Mouse (Mus musculus) CH12.LX (cell line): ENCODE results near the gene Cdh4. TPM values are rescaled to one million over a fixed set of nuclear protein-coding genes. Genes with fewer than 3 reads are reported as not detected.

Experiments used
- DNase-seq: peaks from one replicate; pipeline ENCODE4 v3.0.0-alpha.2; 2013; ENCODE audit errors: extremely low read depth
- H3K27ac ChIP-seq: 2 replicates; pipeline ENCODE4 v1.5.1; 2012; ENCODE audit warnings: low read depth, mild to moderate bottlenecking, control low read depth, moderate library complexity; ENCODE audit not compliant: insufficient read depth
- H3K27me3 ChIP-seq: replicated peaks from 2 replicates; pipeline ENCODE3; 2012; ENCODE audit warnings: inconsistent platforms
- H3K36me3 ChIP-seq, 2 experiments: replicated peaks in 1 of 2; 2 replicates each; pipeline versions ENCODE3 to v1.6.1; 2012; ENCODE audit warnings: inconsistent platforms in 1 of 2, low read length in 1 of 2, mild to moderate bottlenecking in 1 of 2, mixed read lengths in 1 of 2, moderate library complexity in 1 of 2; ENCODE audit not compliant: control insufficient read depth in 1 of 2, insufficient read depth in 1 of 2
- H3K4me1 ChIP-seq, 2 experiments: 2 replicates each; pipeline ENCODE4 v1.6.1; 2012; ENCODE audit warnings: inconsistent platforms in 1 of 2, moderate library complexity in 1 of 2; ENCODE audit not compliant: insufficient read depth in 2 of 2, control insufficient read depth in 1 of 2
- H3K4me2 ChIP-seq: 2 replicates; pipeline ENCODE4 v1.6.1; 2012; ENCODE audit warnings: low read depth, mild to moderate bottlenecking, control low read depth; ENCODE audit not compliant: poor library complexity, insufficient read depth, severe bottlenecking
- H3K4me3 ChIP-seq, 3 experiments: fragments of 150-350 bp in 1 of 3; sonication (generic) in 1 of 3; replicated peaks in 1 of 3; 2 replicates each; pipeline versions ENCODE3 to v1.5.1; 2011 to 2012; ENCODE audit warnings: low read depth in 2 of 3, low read length in 2 of 3, mild to moderate bottlenecking in 2 of 3, moderate library complexity in 2 of 3, control low read depth in 1 of 3, improper control_type of control experiment in 1 of 3, inconsistent platforms in 1 of 3, mixed read lengths in 1 of 3; ENCODE audit not compliant: poor library complexity in 1 of 3
- H3K79me2 ChIP-seq: replicated peaks from 2 replicates; pipeline ENCODE4 v1.6.1; 2012; ENCODE audit warnings: mild to moderate bottlenecking, moderate library complexity; ENCODE audit not compliant: control insufficient read depth, poor library complexity, insufficient read depth, severe bottlenecking; ENCODE audit errors: extremely low read depth
- H3K9ac ChIP-seq: 2 replicates; pipeline ENCODE4 v1.6.1; 2012; ENCODE audit warnings: low read depth, mild to moderate bottlenecking, control low read depth, moderate library complexity; ENCODE audit not compliant: insufficient read depth
- H3K9me3 ChIP-seq: replicated peaks from 2 replicates; pipeline ENCODE3; 2012; ENCODE audit warnings: low read length, inconsistent platforms, mixed read lengths
- CTCF ChIP-seq, 2 experiments: IDR thresholded peaks in 1 of 2; conservative IDR thresholded peaks in 1 of 2; 2 replicates each; pipeline ENCODE4 v1.5.1; 2011 to 2012; ENCODE audit warnings: low read depth in 2 of 2, low read length in 2 of 2, improper control_type of control experiment in 1 of 2, inconsistent platforms in 1 of 2, mild to moderate bottlenecking in 1 of 2, moderate library complexity in 1 of 2
- ELF1 ChIP-seq: IDR thresholded peaks from 2 replicates; pipeline ENCODE4 v1.6.1; 2014; ENCODE audit warnings: low read depth, mild to moderate bottlenecking, inconsistent platforms, low read length, improper control_type of control experiment
- ETS1 ChIP-seq: conservative IDR thresholded peaks from 2 replicates; pipeline ENCODE4 v1.6.1; 2012; ENCODE audit warnings: low read depth, mild to moderate bottlenecking, inconsistent platforms, low read length, improper control_type of control experiment, moderate library complexity
- HCFC1 ChIP-seq: IDR thresholded peaks from 2 replicates; pipeline ENCODE4 v1.6.1; 2012; ENCODE audit warnings: low read depth, mild to moderate bottlenecking, inconsistent platforms, low read length, improper control_type of control experiment
- JUN ChIP-seq: IDR thresholded peaks from 2 replicates; pipeline ENCODE4 v1.6.1; 2011; ENCODE audit warnings: low read depth, mild to moderate bottlenecking, low read length, improper control_type of control experiment, moderate library complexity; ENCODE audit not compliant: insufficient read depth
- KAT2A ChIP-seq: IDR thresholded peaks from 2 replicates; pipeline ENCODE4 v1.6.1; 2012; ENCODE audit warnings: low read length, improper control_type of control experiment, inconsistent platforms; ENCODE audit not compliant: insufficient replicate concordance
- MAZ ChIP-seq: IDR thresholded peaks from 2 replicates; pipeline ENCODE4 v1.6.1; 2012; ENCODE audit warnings: low read depth, mild to moderate bottlenecking, inconsistent platforms, low read length, improper control_type of control experiment, moderate library complexity
- MEF2A ChIP-seq: IDR thresholded peaks from 2 replicates; pipeline ENCODE4 v1.6.1; 2014; ENCODE audit warnings: low read depth, mild to moderate bottlenecking, inconsistent platforms, low read length, improper control_type of control experiment, borderline replicate concordance
- MXI1 ChIP-seq: IDR thresholded peaks from 2 replicates; pipeline ENCODE4 v1.6.1; 2011; ENCODE audit warnings: mild to moderate bottlenecking, low read depth, low read length, improper control_type of control experiment
- NRF1 ChIP-seq: IDR thresholded peaks from 2 replicates; pipeline ENCODE4 v1.6.1; 2014; ENCODE audit warnings: low read depth, mild to moderate bottlenecking, inconsistent platforms, low read length, improper control_type of control experiment, moderate library complexity
- PAX5 ChIP-seq: IDR thresholded peaks from 2 replicates; pipeline ENCODE4 v1.6.1; 2012; ENCODE audit warnings: low read length, inconsistent platforms, mixed read lengths
- POLR2A ChIP-seq: IDR thresholded peaks from 2 replicates; pipeline ENCODE4 v1.6.1; 2011; ENCODE audit warnings: low read depth, mild to moderate bottlenecking, improper control_type of control experiment, low read length
- POLR2AphosphoS2 ChIP-seq: IDR thresholded peaks from 2 replicates; pipeline ENCODE4 v1.6.1; 2011; ENCODE audit warnings: low read depth, low read length, improper control_type of control experiment
- RAD21 ChIP-seq: IDR thresholded peaks from 2 replicates; pipeline ENCODE4 v1.6.1; 2011; ENCODE audit warnings: low read depth, mild to moderate bottlenecking, low read length, improper control_type of control experiment, moderate library complexity
- RCOR1 ChIP-seq: conservative IDR thresholded peaks from 2 replicates; pipeline ENCODE4 v1.6.1; 2012; ENCODE audit warnings: low read depth, mild to moderate bottlenecking, inconsistent platforms, low read length, improper control_type of control experiment
- SMC3 ChIP-seq: IDR thresholded peaks from 2 replicates; pipeline ENCODE4 v1.6.1; 2011; ENCODE audit warnings: low read depth, low read length, improper control_type of control experiment
- UBTF ChIP-seq: IDR thresholded peaks from 2 replicates; pipeline ENCODE4 v1.6.1; 2012; ENCODE audit warnings: low read depth, mild to moderate bottlenecking, inconsistent platforms, low read length, improper control_type of control experiment, moderate library complexity
- USF1 ChIP-seq: IDR thresholded peaks from 2 replicates; pipeline ENCODE4 v1.6.1; 2014; ENCODE audit warnings: low read depth, mild to moderate bottlenecking, inconsistent platforms, low read length, improper control_type of control experiment
- ZC3H11A ChIP-seq: IDR thresholded peaks from 2 replicates; pipeline ENCODE4 v1.6.1; 2012; ENCODE audit warnings: low read depth, mild to moderate bottlenecking, inconsistent platforms, low read length, improper control_type of control experiment
- ZKSCAN1 ChIP-seq: IDR thresholded peaks from 2 replicates; pipeline ENCODE4 v1.6.1; 2012; ENCODE audit warnings: low read depth, inconsistent platforms, low read length, improper control_type of control experiment, borderline replicate concordance
- ZNF384 ChIP-seq: IDR thresholded peaks from 2 replicates; pipeline ENCODE4 v1.6.1; 2012; ENCODE audit warnings: low read depth, low read length, improper control_type of control experiment, inconsistent platforms
- dilution Hi-C: fragments of 300-500 bp; cut with MboI; formaldehyde crosslinking; loops from 2 replicates; pipeline ENCODE4 v1.14.3; 2020; ENCODE audit warnings: low sequenced_read_pairs; ENCODE audit not compliant: extremely low pct_unique_long_range_greater_than_20kb, extremely low pct_ligation_motif_present
- in situ Hi-C: fragments of 300-500 bp; cut with MboI; formaldehyde crosslinking; loops from 3 replicates; pipeline ENCODE4 v1.14.3; 2019; ENCODE audit warnings: low sequenced_read_pairs, low pct_ligation_motif_present, low pct_unique_long_range_greater_than_20kb, mixed read lengths
- polyA plus RNA-seq: library from polyadenylated mRNA; unstranded; fragments of >175 nt; gene quantifications from 2 replicates; pipeline ENCODE4 v1.2.1, GENCODE M21; 2012; ENCODE audit warnings: low read depth; ENCODE audit not compliant: insufficient read length
- total RNA-seq, 2 experiments: library from RNA; depleted of rRNA; stranded (reverse); fragments of 300-350 nt in 1 of 2; fragments of >200 nt in 1 of 2; gene quantifications; 2 replicates each; pipeline ENCODE4 v1.2.3; 2012 to 2014

Cdh4 gene
- total and polyA plus RNA-seq, 3 experiments, result not detected

DNA sequence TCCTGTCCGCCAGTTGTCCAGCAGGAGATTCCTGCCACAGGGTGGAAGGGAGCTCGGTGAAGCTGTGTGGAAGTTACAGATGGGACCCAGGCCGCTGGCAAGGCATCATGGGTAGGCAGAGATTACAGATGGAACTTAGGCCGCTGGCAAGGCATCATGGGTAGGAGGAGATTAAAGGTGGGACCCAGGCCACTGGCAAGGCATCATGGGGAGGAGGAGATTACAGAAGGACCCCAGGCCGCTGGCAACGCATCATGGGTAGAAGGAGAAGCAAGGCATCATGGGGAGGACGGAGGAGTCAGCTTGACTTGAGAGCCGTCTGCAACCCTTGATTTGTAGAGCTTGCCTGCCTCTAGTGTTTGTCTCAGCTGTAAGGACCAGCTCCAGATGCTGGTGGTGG lies 281.2 kb downstream of the Cdh4 start:
- dilution Hi-C loops (no loop called here), in situ Hi-C loops (no loop called here)
- peak overlapping the region; percentile 23; the same call in 1 of the 2 replicates for H3K9ac ChIP-seq
- TF ChIP-seq RAD21, result no peak
- peak; percentile 43; the same call in 1 of the 2 replicates for TF ChIP-seq POLR2A
- TF ChIP-seq HCFC1, result peak; percentile 55
- H3K27me3 ChIP-seq, result no peaks in the 10 kb centered on the region
- H3K4me1 ChIP-seq, result peaks cover 36 to 78% of the 10 kb centered on the region in 2 experiments
- no peaks in the 10 kb centered on the region for H3K9me3 ChIP-seq
- H3K36me3 ChIP-seq, result no peaks in the 10 kb centered on the region
- H3K27ac ChIP-seq, result peak overlapping the region; percentile 88
- H3K79me2 ChIP-seq, result no peaks in the 10 kb centered on the region
- peak; percentile 82 for DNase-seq
- peak overlapping the region; percentile 18; the same call in 1 of the 2 replicates for H3K4me2 ChIP-seq
- H3K4me3 ChIP-seq, result peak overlapping the region in 2 of 3 experiments; percentile 1 to 50

GRCm38 (mm10) chr2:179729002-179729401 lies 286.8 kb downstream of the Cdh4 start:
- in situ Hi-C loops, result no loop called here

DNA sequence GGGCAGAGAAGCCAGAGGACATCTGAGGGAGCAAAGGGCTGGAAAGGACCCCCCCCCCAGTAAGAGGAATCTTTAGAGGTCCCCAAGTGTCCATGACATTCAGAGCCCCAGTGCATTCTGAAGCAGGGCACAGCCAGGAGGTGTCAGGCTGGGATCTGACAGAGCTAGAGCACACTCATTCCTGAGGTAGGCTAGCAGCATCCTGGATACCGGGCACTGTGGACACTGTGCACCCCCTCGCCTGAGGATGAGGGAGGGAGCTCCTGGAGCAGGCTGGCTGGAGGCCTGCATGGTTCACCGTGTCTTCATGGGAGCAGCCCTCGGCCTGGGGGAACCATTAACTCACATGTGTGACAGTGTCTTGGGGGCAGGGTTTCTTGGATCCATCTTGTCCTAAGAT lies 287.6 kb downstream of the Cdh4 start:
- Histone ChIP-seq H3K36me3 (no peaks in the 10 kb centered on the region), H3K79me2 (no peaks in the 10 kb centered on the region), H3K27ac (no peak overlapping the region), H3K9me3 (peaks cover 2% of the 10 kb centered on the region)
- TF ChIP-seq MEF2A (no peak), ETS1 (no peak), PAX5 (no peak), CTCF (conservative IDR thresholded peaks at IDR 0.05 in 1 of 2, IDR thresholded peaks at IDR 0.05 in 1 of 2; ENCODE audit: low read depth in 2 of 2, low read length in 2 of 2) (no peak), ZKSCAN1 (no peak), POLR2AphosphoS2 (no peak), JUN (no peak), ZC3H11A (no peak), HCFC1 (no peak), NRF1 (no peak), POLR2A (no peak), UBTF (no peak), KAT2A (no peak), USF1 (no peak), MAZ (no peak), ELF1 (no peak)
- TF ChIP-seq, all 38 proteins: peak for 0
- Histone ChIP-seq H3K27me3 (no peaks in the 10 kb centered on the region), H3K9ac (no peak overlapping the region), H3K4me1 (peaks cover 5 to 36% of the 10 kb centered on the region in 2 experiments), H3K4me3 (no peak overlapping the region), H3K4me2 (no peak overlapping the region)
- dilution Hi-C loops (no loop called here), in situ Hi-C loops (no loop called here)
- no peak for DNase-seq

More at GRCm38 (mm10) chr2:179729002-179729401, 286.8 kb downstream of the Cdh4 start:
- no peak overlapping the region for H3K4me2 ChIP-seq
- H3K4me3 ChIP-seq, result no peak overlapping the region
- H3K36me3 ChIP-seq, result no peaks in the 10 kb centered on the region
- H3K4me1 ChIP-seq, result peaks cover 10 to 44% of the 10 kb centered on the region in 2 experiments
- TF ChIP-seq ZNF384, result no peak
- no peak for TF ChIP-seq USF1
- peak; percentile 64 for TF ChIP-seq RAD21
- TF ChIP-seq CTCF (conservative IDR thresholded peaks at IDR 0.05 in 1 of 2, IDR thresholded peaks at IDR 0.05 in 1 of 2; ENCODE audit: low read depth in 2 of 2, low read length in 2 of 2), result peak; percentile 52 to 77
- TF ChIP-seq ZKSCAN1, result no peak
- no peak for TF ChIP-seq MXI1
- no peak for TF ChIP-seq RCOR1
- TF ChIP-seq SMC3, result peak; percentile 79
- TF ChIP-seq UBTF, result no peak
- no peak overlapping the region for H3K9ac ChIP-seq
- no peak overlapping the region for H3K27ac ChIP-seq
- DNase-seq, result no peak
- peaks cover 2% of the 10 kb centered on the region for H3K9me3 ChIP-seq
- dilution Hi-C loops, result no loop called here
- no peaks in the 10 kb centered on the region for H3K79me2 ChIP-seq
- no peaks in the 10 kb centered on the region for H3K27me3 ChIP-seq
